Mouse (Mus musculus): ENCODE results near the gene Birc7.

Birc7 gene

DNA sequence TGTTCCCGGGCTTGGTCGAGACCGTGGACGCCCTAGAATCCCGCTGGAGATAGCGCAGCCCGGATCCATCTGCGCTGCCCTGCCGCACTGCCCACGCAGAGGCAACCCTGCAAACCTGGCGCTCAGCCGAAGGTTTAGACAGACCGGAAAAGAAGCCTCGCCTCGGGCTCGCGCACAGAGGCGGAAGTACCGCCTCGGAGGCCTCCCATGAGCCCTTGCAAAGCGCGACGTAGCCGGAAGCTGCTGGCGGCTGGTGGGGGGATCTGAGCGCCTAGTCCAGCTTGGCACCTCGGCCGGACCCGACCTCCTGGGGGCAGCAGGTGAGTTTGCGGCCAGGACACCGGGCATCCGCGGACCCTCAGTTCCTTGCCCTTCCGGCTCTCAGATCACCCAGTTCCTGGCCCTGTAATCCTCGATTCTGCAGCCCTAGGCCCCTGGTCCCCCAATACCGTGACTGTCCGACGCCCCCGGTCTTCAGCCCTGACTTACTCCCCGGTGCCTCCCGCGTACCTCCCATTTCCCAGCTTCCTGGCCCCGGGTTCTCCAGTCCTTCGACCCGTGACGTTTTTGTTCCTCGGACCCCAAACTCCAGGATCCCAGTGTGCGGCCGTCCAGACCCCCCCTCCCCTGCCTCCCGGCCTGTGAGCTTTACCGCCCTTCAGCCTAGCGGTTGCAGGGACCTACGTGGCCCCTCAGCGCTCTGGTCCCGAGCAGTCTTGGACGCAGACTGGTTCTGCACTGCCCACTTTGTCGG, 38.4 kb downstream of the Birc7 start, which contains the start of gene Arfgap1:
TSS of gene Arfgap1 (plus strand) at position 216 of the 754 bp plus-strand sequence.
- peak; percentile 94 for DNase-seq (ENCODE audit: low read depth)

DNA sequence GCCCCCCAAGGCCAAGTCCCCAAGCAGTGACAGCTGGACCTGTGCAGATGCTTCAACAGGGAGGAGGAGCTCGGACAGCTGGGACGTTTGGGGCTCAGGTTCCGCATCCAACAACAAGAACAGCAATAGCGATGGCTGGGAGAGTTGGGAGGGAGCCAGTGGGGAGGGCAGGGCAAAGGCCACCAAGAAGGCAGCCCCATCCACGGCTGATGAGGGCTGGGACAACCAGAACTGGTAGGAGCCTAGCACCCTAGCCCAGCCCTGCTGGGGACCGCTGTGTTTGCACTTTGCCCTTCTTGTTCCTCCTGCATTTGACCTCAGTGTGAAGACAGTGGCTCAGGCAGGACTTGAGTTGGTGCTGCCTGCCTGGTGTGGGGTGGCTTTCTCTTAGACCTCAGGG, 52.3 kb downstream of the Birc7 start:
- no peak for DNase-seq (ENCODE audit: low read depth)

Data from induced T-regulatory cell, adult 2 months (primary cell).